Mouse (Mus musculus) liver, adult (tissue): ENCODE data around the gene Limch1.

Experiments
- GATA4 ChIP-seq: IDR thresholded peaks from 2 replicates; pipeline ENCODE4 v1.6.1; 2014; ENCODE audit warnings: mild to moderate bottlenecking, low read length; ENCODE audit not compliant: insufficient replicate concordance

Limch1 gene

GRCm38 (mm10) chr5:66793251-66793650, 47.6 kb downstream of the Limch1 start:
- no peak for TF ChIP-seq GATA4

DNA sequence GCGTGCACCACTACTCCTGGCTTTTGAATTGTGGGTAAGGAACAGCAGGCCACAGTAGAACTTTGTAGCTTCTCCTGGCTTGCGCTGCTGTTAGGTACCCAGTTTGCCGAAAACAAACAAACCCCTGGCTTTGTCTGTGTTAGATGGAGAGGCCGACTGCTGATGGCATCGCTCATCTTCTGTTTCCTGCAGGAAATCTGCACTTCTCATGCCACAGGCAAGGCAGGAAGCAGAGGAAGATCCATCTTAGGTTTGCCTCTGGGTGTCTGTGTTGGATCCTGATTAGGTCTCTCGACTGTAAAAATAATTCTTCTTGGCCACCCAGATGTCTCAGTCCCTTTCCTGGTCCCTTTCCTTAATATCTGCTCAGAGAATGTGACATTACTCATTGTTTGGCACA, 51.7 kb downstream of the Limch1 start:
- TF ChIP-seq GATA4 = peak; percentile 27; the same call in 1 of the 2 replicates

DNA sequence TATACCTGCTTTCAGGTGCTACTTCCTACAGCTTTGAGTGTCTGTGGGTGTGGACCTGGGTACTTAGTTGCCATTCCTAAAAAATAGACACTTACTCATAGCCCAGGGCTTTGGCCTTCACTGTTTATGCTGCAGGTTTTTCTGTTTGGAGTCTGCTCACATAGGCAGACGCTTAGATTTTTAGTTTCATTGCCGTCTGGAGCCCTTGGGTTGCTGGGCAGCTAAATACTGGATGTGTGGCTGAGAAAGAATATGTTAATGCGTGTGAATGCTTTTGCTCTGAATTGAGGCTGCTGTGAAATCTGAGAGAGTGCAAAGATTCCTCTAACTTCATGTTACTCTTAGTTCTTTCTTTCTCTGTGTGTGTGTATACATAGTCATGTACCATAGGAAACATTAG, 52.5 kb downstream of the Limch1 start:
- no peak for TF ChIP-seq GATA4

- no peak for TF ChIP-seq GATA4
Observed at GRCm38 (mm10) chr5:66798591-66799003, 53.0 kb downstream of the Limch1 start.

DNA sequence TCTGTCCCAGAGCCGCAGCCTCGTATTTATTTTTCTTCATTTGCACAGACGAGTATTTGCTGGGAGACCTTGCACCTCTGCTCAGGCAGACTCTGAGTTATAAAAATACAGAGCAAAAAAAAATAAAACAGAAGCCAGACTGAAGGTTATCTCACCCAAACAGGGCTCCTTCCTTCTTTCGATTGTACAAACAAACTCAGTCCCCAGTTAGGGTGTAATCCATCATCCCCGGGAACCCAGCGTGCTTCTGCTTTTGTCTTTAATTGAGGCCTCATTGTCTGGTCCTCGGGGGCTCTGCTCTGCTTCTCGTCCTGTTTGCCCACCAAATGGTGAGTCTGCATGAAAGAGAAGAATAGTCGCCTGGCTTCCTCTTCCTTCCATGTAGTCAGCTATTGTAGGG, 54.6 kb downstream of the Limch1 start:
- no peak for TF ChIP-seq GATA4

GRCm38 (mm10) chr5:66800977-66801376, 55.4 kb downstream of the Limch1 start:
- no peak for TF ChIP-seq GATA4

- no peak for TF ChIP-seq GATA4
Observed at GRCm38 (mm10) chr5:66802196-66802595, 56.6 kb downstream of the Limch1 start.

DNA sequence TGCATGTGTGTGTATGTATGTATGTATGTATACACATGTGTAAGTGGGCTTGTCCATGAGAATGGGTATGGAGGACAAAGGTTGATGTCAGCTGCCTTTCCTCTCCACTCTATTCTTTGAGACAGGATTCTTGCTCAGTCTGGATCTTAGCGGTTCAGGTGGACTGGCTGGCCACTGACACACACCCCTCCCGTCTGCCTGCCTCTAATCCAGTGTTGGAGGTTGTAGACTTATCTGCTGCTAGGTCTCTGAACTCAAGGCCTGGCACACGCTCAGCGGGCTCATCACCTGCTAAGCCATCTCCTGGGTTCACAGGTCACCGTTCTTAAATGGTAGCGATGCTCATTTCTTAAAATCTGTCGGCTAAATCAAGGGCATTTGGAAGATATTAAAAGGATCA, 60.7 kb downstream of the Limch1 start:
- no peak for TF ChIP-seq GATA4

- no peak for TF ChIP-seq GATA4
Observed at GRCm38 (mm10) chr5:66807737-66808136, 62.1 kb downstream of the Limch1 start.

DNA sequence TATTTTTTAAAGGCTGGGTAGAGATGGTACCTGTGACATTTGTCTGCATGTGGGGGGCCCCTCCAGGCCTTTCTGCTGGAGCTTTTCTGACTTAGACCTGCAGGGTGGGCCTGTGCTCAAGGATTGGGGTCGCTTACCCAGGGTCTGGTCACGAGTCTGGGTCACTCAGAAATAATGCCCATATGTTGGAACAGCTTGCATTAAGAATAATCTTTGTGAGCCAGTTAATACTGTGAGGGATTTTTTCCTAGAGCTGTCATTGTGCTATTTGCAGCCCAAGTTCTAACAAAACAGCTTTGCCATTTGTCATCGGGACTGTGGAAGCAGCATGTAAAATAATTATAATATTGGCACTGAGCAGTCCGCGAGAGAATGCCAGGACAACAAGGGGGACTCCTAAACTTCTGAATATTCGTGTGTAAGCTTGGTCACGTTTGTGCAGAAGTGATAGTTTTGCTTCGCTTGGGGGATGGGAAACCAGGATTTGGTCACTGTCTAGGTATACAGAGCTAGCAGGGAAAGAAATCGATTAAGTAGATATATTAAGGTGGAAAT, 63.5 kb downstream of the Limch1 start:
- TF ChIP-seq GATA4 = no peak

DNA sequence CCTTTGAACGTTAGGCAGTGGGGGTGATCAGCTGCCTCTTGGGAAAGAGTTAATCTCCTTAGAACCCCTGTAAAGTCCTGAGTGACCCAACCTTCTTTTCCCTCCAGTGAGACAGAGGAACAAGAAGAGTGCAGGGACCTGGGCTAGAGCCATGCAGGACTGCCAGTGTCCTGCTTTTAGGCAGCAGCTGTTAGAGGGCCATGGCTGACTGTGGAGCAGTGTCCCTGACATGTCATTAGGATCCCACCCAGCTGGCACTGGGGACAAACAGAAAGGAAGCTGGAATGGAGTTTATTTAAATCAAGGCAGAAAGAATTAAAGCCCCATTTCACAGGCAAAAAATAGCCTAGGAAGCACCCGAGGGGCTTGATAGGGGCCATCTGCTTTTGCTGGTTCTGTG, 64.8 kb downstream of the Limch1 start:
- TF ChIP-seq GATA4 = no peak

- no peak for TF ChIP-seq GATA4
Observed at GRCm38 (mm10) chr5:66814674-66815073, 69.0 kb downstream of the Limch1 start.

DNA sequence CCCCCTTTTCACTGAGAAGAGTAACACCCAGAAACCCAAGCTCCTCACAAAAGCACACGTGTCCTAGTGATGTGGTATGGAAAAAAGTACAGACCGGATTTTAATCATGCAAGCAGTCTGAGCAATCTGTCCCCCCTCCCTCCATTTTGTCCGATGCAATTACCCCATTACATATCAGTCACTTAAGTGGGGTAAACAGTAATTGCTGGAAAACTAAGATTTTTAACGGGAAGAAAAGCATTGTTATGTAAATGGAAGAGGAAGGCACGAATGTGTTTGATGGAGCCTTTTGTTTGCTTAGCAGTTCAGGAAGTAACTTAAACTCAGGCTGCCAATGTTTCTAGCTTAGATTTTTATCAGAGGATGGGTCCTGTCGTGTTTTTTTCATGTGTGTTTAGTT, 70.2 kb downstream of the Limch1 start:
- no peak for TF ChIP-seq GATA4

- no peak for TF ChIP-seq GATA4
Observed at GRCm38 (mm10) chr5:66816751-66817150, 71.1 kb downstream of the Limch1 start.

DNA sequence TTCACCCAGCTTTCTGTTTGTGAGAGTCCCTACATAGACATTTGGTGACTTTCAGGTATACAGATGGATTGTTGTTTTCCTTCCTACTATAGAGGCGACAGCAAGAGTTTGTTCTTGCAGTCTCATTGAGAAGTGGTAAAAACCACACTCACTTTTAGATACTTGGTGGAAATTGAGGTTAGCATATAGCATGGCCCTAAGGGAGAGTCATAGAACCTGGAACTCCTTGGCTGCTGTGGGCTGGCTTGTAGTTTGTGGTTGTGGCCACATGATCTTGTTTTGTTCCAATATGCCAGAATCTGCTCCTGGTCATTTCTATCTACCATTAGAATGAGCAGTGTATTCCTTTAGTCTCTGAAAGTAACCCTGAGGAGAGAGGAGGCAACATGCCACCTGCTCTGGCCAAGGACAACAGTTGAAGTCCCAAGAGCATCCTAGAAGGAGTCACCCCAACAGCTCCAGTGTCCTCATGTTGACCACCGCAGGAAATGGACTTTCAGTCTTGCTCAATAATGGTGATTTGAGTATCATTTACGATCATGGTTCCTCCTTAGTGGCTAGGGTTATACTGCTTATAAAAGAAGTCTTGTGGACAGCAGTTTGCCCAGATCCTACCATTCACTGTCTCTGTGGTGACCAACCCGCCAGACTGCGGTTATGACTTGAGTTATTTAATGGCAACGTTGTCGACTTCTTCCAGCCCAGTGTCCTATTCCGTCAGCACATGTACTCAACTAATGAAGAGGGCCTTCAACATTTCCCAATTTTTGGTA, 71.7 kb downstream of the Limch1 start:
- TF ChIP-seq GATA4 = no peak

- no peak for TF ChIP-seq GATA4
Observed at GRCm38 (mm10) chr5:66822500-66823205, 77.0 kb downstream of the Limch1 start.
